Mouse (Mus musculus): Measurements from ENCODE around the gene Tfdp2. TPM values are rescaled to one million over a fixed set of nuclear protein-coding genes. Genes with fewer than 3 reads are reported as not detected.
A peak's percentile ranks its signal among the peaks of the same experiment; 100 is the strongest.

Tfdp2 gene
- polyA plus RNA-seq, 1 experiment from 2014 or later: 64.9 TPM

GRCm38 (mm10) chr9:96238286-96238685, 42.2 kb downstream of the Tfdp2 start:
- 56% methylated on average over 1 of the region's 1 CpGs for WGBS
- no peak for DNase-seq (ENCODE audit: low spot score)
- no peaks in the 10 kb centered on the region for H3K9me3 ChIP-seq (ENCODE audit: control insufficient read depth, low read length)
- H3K27ac ChIP-seq (ENCODE audit: low read depth, low read length): no peak overlapping the region
- no peak overlapping the region for H3K9ac ChIP-seq (ENCODE audit: low read length)
- H3K4me2 ChIP-seq (ENCODE audit: low read depth): no peak overlapping the region
- no peak overlapping the region for H3K4me3 ChIP-seq (ENCODE audit: low read depth, low read length)
- ATAC-seq (ENCODE audit: insufficient read depth, low FRiP score, low TSS enrichment): no peak
- H3K4me1 ChIP-seq (ENCODE audit: control insufficient read depth, insufficient read depth, low read length): no peaks in the 10 kb centered on the region
- H3K27me3 ChIP-seq (ENCODE audit: control insufficient read depth, insufficient read depth, low read length): no peaks in the 10 kb centered on the region
- no peaks in the 10 kb centered on the region for H3K36me3 ChIP-seq (ENCODE audit: control insufficient read depth, insufficient read depth, low read length)

GRCm38 (mm10) chr9:96241134-96242097, 45.3 kb downstream of the Tfdp2 start:
- DNase-seq (ENCODE audit: low spot score) (peak; percentile 13), ATAC-seq (ENCODE audit: insufficient read depth, low FRiP score, low TSS enrichment) (peak; percentile 35; the same call in 1 of the 2 replicates)
- H3K36me3 ChIP-seq (ENCODE audit: control insufficient read depth, insufficient read depth, low read length): no peaks in the 10 kb centered on the region
- no peak overlapping the region for H3K9ac ChIP-seq (ENCODE audit: low read length)
- no peak overlapping the region for H3K4me3 ChIP-seq (ENCODE audit: low read depth, low read length)
- no peaks in the 10 kb centered on the region for H3K4me1 ChIP-seq (ENCODE audit: control insufficient read depth, insufficient read depth, low read length)
- WGBS: 82% methylated on average over 10 of the region's 10 CpGs
- no peak overlapping the region for H3K27ac ChIP-seq (ENCODE audit: low read depth, low read length)
- H3K27me3 ChIP-seq (ENCODE audit: control insufficient read depth, insufficient read depth, low read length): no peaks in the 10 kb centered on the region
- H3K4me2 ChIP-seq (ENCODE audit: low read depth): no peak overlapping the region
- no peaks in the 10 kb centered on the region for H3K9me3 ChIP-seq (ENCODE audit: control insufficient read depth, low read length)

GRCm38 (mm10) chr9:96243915-96244314, 47.8 kb downstream of the Tfdp2 start:
- Histone ChIP-seq H3K9me3 (ENCODE audit: control insufficient read depth, low read length) (no peaks in the 10 kb centered on the region), H3K4me1 (ENCODE audit: control insufficient read depth, insufficient read depth, low read length) (no peaks in the 10 kb centered on the region), H3K4me2 (ENCODE audit: low read depth) (no peak overlapping the region), H3K4me3 (ENCODE audit: low read depth, low read length) (no peak overlapping the region), H3K27me3 (ENCODE audit: control insufficient read depth, insufficient read depth, low read length) (no peaks in the 10 kb centered on the region), H3K27ac (ENCODE audit: low read depth, low read length) (no peak overlapping the region), H3K36me3 (ENCODE audit: control insufficient read depth, insufficient read depth, low read length) (no peaks in the 10 kb centered on the region), H3K9ac (ENCODE audit: low read length) (no peak overlapping the region)
- 80% methylated on average over 6 of the region's 6 CpGs for WGBS
- DNase-seq (ENCODE audit: low spot score) (no peak), ATAC-seq (ENCODE audit: insufficient read depth, low FRiP score, low TSS enrichment) (no peak)

- H3K9ac ChIP-seq (ENCODE audit: low read length): no peak overlapping the region
- no peak for ATAC-seq (ENCODE audit: insufficient read depth, low FRiP score, low TSS enrichment)
- WGBS: 88% methylated on average over 2 of the region's 2 CpGs
- H3K27ac ChIP-seq (ENCODE audit: low read depth, low read length): no peak overlapping the region
- no peaks in the 10 kb centered on the region for H3K36me3 ChIP-seq (ENCODE audit: control insufficient read depth, insufficient read depth, low read length)
- no peak overlapping the region for H3K4me3 ChIP-seq (ENCODE audit: low read depth, low read length)
- no peaks in the 10 kb centered on the region for H3K9me3 ChIP-seq (ENCODE audit: control insufficient read depth, low read length)
- no peaks in the 10 kb centered on the region for H3K27me3 ChIP-seq (ENCODE audit: control insufficient read depth, insufficient read depth, low read length)
- no peak overlapping the region for H3K4me2 ChIP-seq (ENCODE audit: low read depth)
- H3K4me1 ChIP-seq (ENCODE audit: control insufficient read depth, insufficient read depth, low read length): no peaks in the 10 kb centered on the region
- no peak for DNase-seq (ENCODE audit: low spot score)
Measured at GRCm38 (mm10) chr9:96254812-96255211, 58.7 kb downstream of the Tfdp2 start.

- Histone ChIP-seq H3K4me1 (ENCODE audit: control insufficient read depth, insufficient read depth, low read length) (no peaks in the 10 kb centered on the region; the same call in 1 of the 2 replicates), H3K27me3 (ENCODE audit: control insufficient read depth, insufficient read depth, low read length) (no peaks in the 10 kb centered on the region), H3K36me3 (ENCODE audit: control insufficient read depth, insufficient read depth, low read length) (no peaks in the 10 kb centered on the region), H3K27ac (ENCODE audit: low read depth, low read length) (peak overlapping the region; percentile 62), H3K4me3 (ENCODE audit: low read depth, low read length) (no peak overlapping the region), H3K9me3 (ENCODE audit: control insufficient read depth, low read length) (no peaks in the 10 kb centered on the region), H3K9ac (ENCODE audit: low read length) (no peak overlapping the region), H3K4me2 (ENCODE audit: low read depth) (peak overlapping the region; percentile 43; the same call in 1 of the 2 replicates)
- DNase-seq (ENCODE audit: low spot score): peak; percentile 34
- peak; percentile 35 for ATAC-seq (ENCODE audit: insufficient read depth, low FRiP score, low TSS enrichment)
- WGBS: 11% methylated on average over 6 of the region's 6 CpGs
Measured at GRCm38 (mm10) chr9:96258478-96258877, 62.4 kb downstream of the Tfdp2 start.

GRCm38 (mm10) chr9:96259017-96259512, 63.0 kb downstream of the Tfdp2 start:
- Histone ChIP-seq H3K4me3 (ENCODE audit: low read depth, low read length) (peak overlapping the region; percentile 38), H3K4me2 (ENCODE audit: low read depth) (peak overlapping the region; percentile 43), H3K9me3 (ENCODE audit: control insufficient read depth, low read length) (no peaks in the 10 kb centered on the region), H3K4me1 (ENCODE audit: control insufficient read depth, insufficient read depth, low read length) (no peaks in the 10 kb centered on the region; the same call in 1 of the 2 replicates), H3K27me3 (ENCODE audit: control insufficient read depth, insufficient read depth, low read length) (no peaks in the 10 kb centered on the region), H3K9ac (ENCODE audit: low read length) (peak overlapping the region; percentile 31), H3K36me3 (ENCODE audit: control insufficient read depth, insufficient read depth, low read length) (no peaks in the 10 kb centered on the region), H3K27ac (ENCODE audit: low read depth, low read length) (no peak overlapping the region)
- peak; percentile 53 for DNase-seq (ENCODE audit: low spot score)
- peak; percentile 63 for ATAC-seq (ENCODE audit: insufficient read depth, low FRiP score, low TSS enrichment)
- WGBS: 2% methylated on average over 5 of the region's 5 CpGs

GRCm38 (mm10) chr9:96259753-96260520, 63.9 kb downstream of the Tfdp2 start:
- H3K4me2 ChIP-seq (ENCODE audit: low read depth): peak overlapping the region; percentile 61
- WGBS: 2% methylated on average over 10 of the region's 10 CpGs
- H3K27ac ChIP-seq (ENCODE audit: low read depth, low read length): no peak overlapping the region
- no peaks in the 10 kb centered on the region for H3K27me3 ChIP-seq (ENCODE audit: control insufficient read depth, insufficient read depth, low read length)
- H3K4me3 ChIP-seq (ENCODE audit: low read depth, low read length): peak overlapping the region; percentile 34
- DNase-seq (ENCODE audit: low spot score) (peak; percentile 73), ATAC-seq (ENCODE audit: insufficient read depth, low FRiP score, low TSS enrichment) (peak; percentile 84)
- H3K9ac ChIP-seq (ENCODE audit: low read length): peak overlapping the region; percentile 53
- H3K9me3 ChIP-seq (ENCODE audit: control insufficient read depth, low read length): no peaks in the 10 kb centered on the region
- no peaks in the 10 kb centered on the region; the same call in 1 of the 2 replicates for H3K4me1 ChIP-seq (ENCODE audit: control insufficient read depth, insufficient read depth, low read length)
- H3K36me3 ChIP-seq (ENCODE audit: control insufficient read depth, insufficient read depth, low read length): no peaks in the 10 kb centered on the region

- Histone ChIP-seq H3K9me3 (ENCODE audit: control insufficient read depth, low read length) (no peaks in the 10 kb centered on the region), H3K4me3 (ENCODE audit: low read depth, low read length) (no peak overlapping the region), H3K27ac (ENCODE audit: low read depth, low read length) (no peak overlapping the region), H3K4me2 (ENCODE audit: low read depth) (peak overlapping the region; percentile 30), H3K27me3 (ENCODE audit: control insufficient read depth, insufficient read depth, low read length) (no peaks in the 10 kb centered on the region), H3K36me3 (ENCODE audit: control insufficient read depth, insufficient read depth, low read length) (no peaks in the 10 kb centered on the region), H3K4me1 (ENCODE audit: control insufficient read depth, insufficient read depth, low read length) (no peaks in the 10 kb centered on the region; the same call in 1 of the 2 replicates), H3K9ac (ENCODE audit: low read length) (no peak overlapping the region)
- 67% methylated on average over 4 of the region's 4 CpGs for WGBS
- ATAC-seq (ENCODE audit: insufficient read depth, low FRiP score, low TSS enrichment) (no peak), DNase-seq (ENCODE audit: low spot score) (no peak)
Measured at GRCm38 (mm10) chr9:96261101-96261500, 65.0 kb downstream of the Tfdp2 start.
